Mouse (Mus musculus) right cerebral cortex, postnatal 25 days (tissue): Measurements from ENCODE around the gene Msantd2.

Experiments used
- DNase-seq: peaks from one replicate; pipeline ENCODE4 v3.0.0; 2022

The Msantd2 gene

DNA sequence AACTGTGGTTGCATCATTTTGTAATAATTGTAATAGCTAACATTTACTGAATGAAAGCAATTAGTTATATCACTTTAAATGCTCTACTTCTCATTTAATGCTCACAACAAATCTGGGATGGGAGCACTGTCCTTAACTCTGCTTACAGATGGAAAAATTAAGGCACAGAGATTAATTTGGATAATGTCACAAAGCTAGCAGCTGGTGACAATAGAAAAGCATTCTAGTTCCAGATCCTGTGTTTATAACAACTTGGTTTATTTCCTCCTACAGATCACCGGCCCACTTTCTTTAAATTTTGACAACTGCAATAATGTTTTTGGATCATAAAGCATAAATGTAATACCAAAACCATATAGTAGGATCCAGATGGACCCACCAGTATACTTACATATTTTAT lies 16.9 kb downstream of the Msantd2 start:
- DNase-seq, result no peak

DNA sequence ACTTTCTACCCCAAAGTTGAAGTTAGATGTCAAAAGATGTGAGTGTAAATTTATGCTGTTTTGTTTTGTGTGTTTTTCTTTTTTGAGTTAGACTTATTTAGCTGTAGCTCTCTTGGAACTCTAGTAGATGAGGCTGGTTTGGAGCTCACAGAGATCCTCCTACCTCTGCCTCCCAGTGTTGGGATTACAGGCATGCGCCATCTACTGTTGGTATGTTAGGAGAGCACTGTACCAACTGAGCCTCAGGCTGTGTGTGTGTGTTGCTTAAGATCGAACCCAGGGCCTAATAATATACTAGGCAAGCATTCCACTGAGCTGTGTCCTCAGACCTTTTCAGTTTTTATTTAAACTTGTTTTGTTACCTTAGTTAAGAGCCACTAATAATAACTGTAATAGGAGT lies 23.0 kb downstream of the Msantd2 start:
- no peak for DNase-seq

DNA sequence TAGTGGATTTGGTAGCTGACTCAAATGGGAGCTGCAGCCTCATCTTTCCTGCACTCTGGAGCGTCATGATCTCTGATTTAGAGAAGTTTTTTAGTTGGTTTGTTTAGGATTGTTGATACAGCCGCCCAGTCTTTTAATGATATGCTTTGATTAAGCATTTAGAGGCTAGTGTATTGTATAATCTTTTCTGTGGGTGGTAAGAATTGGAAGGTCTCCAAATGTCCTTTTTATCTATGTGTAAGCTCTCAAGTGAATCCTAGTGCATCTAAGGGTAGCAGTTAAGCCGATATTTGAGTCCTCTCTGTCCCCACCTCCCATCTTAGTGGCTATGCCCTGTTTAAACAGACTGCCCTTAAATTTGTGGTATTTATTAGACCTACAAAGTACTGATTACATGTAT lies 25.3 kb downstream of the Msantd2 start:
- DNase-seq, result no peak

DNA sequence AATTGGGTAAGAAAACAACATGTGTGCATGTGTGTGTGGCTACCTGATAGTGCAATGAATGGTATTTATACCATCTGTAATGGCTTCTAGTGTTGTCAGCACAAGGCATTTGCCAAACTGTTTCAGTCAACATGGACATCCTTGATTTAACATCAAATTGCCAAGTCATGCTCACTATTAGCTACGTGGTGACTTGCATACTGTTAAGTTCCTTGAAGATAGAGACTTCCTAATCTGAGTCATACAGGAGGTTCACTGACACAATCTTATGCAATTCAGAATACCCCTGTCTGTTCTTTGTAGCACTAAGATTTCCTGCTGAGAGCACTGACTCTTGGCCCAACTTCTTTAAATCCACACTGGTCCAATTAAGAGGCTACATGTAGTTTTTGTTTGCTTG lies 28.3 kb downstream of the Msantd2 start:
- no peak for DNase-seq

DNA sequence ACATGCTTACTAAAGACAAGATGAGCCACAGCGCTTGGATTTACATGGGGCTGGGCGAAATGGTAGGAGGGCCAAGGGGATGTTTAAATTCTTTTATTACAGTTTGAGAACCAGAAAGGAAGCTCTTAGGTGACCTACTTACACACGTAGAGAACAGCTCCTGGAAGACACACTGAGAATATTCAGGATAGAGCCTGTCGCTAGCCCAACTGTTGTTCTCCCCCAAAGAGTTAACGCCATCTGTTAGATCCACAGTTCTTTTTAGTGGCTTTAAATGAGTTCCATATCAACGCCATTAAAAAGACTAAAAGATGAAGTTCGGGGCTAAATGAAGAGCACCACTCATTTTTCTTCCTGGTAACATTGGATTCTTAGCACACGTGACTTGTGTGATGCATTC lies 29.9 kb downstream of the Msantd2 start:
- no peak for DNase-seq

DNA sequence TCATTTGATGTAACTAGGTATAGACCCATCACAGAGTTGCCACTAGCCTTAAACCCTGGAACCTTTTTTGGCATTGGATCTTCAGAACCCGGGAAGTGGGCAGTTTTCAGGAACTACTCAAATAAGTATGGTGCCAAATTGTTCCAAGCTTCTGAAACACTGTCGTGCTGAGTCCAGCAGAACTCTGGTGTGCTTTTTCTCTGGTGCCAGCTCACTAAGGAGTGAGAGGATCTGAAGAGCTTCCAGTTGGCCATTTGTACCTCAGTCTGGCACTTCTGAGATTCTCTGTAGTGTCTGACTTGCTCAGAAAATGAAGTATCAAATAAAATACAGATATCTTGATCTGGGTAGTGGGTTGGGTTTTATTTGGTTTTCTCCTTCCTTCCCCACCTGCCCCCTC lies 30.9 kb downstream of the Msantd2 start:
- DNase-seq, result no peak

DNA sequence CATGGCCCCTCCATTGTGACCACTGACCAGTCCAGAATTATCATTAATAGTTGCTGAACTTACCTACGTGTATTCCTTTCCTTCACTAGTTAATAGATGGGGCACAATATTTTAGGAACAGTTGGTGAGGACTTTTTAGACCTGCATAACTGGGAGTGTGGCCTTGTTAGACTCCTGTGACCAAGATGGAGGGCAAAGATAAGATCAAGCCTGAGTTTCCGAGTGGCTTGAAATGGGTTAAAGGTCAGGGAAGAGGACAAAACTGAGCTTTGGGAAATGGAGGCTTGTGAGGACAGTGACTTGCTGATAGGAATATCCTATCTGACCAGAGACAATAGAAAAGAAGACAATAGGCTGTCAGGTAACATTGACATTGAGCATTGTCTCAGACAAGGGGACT lies 36.3 kb downstream of the Msantd2 start:
- no peak for DNase-seq

DNA sequence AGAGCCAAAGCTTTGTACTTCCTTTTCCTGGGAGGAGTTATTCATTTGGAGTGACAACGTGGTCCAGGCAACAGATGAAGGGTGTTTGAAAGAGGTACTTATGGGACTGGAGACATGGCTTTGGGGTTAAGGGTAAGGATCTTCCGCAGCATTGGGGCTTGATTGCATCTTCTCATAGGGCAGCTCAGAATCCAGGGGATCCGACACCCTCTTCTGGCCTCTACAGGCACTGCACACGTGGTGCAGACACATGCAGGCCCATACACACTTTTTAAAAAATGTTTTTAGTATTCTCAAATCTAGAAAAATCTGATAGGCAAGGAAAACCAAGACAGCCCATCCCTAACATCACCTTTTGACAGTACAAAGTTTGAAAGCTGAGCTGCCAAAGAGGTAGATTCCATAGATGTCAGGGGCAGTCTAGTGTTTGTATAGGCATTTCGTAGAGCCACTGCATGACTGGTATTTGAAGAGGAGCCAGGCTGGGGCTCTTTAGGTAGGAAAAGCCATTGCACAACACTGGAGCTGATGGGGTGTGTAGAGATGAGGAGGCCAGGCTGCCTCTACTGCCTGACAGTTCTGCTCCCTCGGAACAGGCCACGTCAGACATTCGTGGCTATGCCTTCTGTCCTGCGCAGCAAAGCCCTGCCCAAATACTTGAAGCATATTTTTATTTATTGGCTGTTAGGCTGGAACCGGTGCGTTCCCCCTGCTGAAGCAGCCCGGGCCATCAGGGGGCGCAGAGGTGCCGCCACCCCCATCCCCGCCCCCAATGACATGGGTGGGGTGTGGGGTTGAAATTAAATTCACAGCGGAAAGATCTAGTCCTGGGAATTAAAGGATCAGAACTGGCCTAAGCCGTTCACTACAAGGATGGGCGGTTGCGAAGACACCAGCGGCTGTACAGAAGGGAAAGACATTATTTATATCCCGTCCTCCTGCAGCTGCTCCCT lies 37.6 kb downstream of the Msantd2 start:
- no peak for DNase-seq

DNA sequence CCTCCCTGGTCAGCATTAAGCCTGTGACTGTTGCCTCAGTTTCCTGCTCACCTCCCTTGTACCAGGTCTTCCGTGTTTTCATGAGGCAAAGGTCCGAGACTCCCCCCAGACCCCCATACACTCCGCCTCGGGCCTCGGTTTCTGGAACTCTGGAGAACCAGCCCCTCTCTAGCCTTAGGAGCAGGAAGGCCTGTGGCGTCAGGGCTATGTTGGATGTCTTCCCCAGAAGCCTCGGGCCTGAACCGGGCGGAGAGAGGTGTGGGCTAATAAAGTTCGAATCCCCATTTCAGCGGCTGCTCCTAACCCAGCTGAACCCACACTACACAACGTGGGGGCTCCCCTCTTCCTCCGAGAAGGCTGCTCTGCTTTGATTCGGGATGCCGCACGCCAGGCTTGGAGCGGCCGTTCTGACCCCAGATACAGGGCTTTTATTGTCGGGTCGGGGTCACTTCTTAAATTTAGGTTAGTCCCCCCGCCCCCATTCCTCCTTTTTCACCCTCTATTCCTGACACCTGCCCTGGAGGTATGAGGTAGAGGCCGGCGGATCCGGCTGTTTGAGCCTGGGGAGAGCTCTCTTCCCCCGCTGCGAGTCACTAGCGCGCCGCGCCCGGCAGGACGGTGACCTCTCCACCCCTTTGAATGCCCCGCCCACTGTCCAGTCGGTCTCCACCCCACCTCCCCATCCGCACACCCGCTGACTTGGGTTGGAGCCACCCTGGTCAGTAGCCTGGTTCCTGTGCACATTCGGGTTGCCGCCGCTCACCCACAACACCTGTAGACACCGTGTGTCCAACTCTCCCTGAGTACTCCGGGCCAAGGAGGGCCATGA lies 38.5 kb downstream of the Msantd2 start, which contains the start of gene Esam:
TSS of gene Esam (plus strand) at position 683 of the 829 bp plus-strand sequence.
- DNase-seq, result no peak

DNA sequence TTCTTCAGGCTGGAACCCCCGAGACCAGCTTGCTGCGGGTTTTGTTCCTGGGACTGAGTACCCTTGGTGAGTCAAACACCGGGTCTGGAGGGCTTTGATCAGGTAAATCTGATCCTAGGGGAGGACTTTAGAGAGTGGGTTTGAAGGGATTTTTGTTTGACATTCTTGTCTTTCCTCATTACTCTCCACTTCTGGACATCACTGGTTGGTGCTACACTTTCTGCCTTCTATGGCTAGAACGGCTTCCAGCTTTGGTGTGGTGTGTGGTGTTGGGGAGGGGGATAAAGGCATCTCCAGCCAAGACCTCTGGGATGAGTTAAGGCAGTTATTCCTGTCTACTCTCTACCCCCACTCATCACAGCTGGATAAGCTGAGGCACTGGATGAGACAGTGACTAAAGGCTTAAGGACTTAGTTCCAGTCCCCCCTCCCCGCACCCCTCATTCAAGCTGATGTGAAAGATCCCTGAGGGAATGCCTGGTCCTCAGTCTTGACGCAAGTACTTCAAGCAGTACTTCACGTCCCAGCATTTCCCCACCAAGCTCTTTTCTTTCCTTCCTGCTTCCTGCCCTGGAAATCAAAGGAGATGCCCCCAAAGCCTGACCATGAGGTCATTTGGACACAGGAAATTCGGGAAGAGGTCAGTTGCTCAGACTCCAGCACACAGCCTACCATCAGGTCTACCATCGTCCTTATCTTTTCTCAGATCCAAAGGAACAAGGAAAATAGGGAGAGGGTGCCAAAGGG lies 39.3 kb downstream of the Msantd2 start:
- no peak for DNase-seq

DNA sequence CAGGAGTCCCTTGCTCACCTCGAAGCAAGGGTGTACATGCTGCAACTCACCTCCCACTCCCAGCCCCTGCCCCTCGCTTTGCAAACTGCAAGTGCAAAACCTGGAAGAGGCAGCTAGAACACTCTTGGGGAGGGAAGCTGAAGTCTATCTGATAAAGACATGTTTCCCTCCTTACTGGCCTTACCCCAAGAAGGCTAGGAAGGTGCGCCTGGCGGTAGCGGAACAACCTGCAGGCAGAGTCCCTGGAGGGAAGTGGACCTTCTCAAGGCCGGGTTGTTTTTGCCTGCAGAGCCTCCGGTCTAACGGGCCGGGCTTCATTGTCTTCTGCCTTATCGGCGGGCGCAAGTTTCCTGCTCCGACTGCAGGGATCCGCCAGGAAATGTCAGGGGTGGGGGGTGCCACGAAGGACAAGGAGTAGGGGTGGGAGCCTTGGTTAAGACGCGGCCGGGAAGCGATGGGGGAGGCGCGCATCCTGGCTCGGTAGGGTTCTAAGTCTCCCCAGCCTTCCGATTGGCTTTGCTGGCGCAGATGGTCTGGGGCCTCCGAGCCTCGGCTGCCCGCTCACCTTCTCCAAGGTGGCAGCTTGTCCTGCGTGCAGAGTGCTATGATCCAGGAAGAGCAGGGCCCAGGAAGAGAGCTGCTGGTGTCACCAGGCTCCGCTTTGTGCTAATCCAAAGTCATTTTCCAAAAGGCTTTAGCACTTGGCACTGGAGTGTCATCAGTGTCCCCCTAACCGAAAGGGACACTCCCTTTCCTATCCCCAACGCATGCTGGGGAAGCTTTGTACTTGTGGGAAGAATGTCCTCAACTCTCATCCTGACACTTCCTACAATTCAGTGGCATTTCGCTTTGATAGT lies 41.1 kb downstream of the Msantd2 start:
- DNase-seq, result no peak

DNA sequence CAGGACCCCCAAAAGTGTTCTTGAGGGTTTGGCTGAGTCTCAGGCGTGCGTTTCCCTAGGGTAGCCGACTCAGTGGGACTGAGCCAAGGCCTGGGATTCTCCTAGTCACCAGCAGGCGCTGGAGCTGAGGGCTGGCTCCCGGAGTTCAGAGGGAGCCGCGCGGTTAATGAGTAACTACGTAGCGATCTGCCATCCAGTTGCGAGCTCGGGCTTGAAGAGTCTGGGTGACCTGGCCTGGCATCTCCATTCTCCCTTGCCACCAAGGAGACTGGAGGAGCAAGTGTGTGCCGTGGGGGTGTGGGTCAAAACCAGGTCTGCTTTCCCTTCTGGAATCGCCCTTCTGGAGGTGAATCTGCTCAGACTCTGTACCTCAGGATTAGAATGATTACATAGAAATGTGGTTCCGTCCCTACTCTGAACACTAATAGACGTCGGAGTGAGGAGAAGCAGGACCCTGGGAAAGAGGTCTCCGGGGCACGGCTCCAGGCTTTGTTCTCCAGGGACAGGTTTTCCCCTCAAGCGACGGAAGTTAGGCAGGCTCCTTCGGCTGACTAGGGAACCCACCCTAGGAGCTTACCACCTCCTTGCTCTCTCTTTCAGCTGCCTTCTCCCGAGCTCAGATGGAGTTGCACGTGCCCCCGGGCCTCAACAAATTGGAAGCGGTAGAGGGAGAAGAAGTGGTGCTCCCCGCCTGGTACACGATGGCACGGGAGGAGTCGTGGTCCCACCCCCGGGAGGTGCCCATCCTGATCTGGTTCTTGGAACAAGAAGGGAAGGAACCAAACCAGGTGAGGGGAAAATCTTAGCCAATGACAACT lies 42.0 kb downstream of the Msantd2 start:
- no peak for DNase-seq

DNA sequence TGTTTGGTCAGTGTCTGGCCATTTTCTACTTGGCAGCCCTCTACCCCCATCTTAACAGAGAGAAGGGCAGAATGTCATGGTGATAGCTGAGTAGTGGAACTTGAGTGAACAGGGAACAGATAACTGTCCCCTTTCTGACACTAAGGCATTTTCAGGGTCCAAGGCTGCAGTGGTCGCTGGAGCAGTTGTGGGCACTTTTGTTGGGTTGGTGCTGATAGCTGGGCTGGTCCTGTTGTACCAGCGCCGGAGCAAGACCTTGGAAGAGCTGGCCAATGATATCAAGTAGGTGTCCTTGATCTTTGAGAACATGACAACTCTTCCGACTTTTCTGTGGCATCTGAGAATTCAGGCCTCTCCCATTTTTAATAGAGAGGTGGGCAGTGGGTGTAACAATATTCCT lies 47.7 kb downstream of the Msantd2 start:
- DNase-seq, result no peak

DNA sequence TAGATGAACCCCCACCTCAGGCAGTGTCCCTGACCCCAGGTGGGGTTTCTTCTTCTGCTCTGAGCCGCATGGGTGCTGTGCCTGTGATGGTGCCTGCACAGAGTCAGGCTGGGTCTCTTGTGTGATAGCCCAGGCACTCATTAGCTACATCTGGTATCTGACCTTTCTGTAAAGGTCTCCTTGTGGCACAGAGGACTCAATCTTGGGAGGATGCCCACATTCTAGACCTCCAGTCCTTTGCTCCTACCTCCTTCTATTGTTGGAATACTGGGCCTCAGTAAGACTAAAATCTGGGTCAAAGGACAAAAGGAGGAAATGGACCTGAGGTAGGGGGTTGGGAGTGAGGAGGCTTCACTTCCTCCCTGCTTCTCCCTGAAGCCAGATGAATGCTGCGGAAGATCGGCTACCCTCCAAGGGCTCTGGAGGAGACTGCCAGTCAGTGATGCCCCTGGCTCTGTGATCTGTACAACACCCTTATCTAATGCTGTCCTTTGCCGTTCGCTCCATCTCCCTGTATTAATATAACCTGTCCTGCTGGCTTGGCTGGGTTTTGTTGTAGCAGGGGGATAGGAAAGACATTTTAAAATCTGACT lies 48.6 kb downstream of the Msantd2 start:
- no peak for DNase-seq

DNA sequence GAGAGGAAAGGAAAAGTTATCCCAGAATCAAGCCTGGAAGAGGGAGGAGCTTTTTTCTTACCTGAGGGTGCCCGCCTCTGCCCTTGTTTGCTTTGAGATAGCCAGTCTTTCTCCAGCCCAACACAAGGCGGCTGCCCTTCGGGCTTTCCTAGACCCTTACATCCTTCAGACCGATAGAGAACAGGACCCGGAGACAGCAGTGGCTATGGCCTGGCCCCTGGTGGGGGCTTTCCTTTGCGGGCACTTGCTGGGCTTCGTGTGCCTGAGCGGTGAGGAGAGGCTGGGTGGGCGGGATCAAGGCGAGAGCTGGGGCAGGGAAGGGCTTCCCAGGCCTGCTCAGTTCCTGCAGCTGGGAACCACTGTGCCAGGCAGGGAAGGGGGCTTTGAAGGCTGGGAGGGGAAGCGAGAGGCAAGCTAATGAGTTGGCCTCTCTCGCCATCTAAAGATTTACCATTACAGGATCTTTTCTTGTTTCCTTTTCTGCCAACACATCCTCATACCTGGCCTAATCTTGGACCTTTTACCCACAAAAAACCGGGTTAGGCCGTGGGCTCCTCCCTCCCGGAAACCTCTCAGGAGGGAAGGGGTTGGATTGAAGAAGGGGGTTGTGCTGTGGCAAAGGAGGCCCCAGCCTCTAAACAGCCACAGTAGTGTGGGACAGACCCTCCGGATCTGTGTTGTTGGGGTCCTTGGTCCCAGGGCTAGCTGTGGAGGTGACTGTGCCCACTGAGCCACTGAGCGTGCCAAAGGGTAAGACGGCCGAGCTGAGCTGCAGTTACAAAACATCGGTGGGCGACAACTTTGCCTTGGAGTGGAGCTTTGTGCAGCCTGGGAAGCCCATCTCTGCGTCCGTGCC lies 50.3 kb downstream of the Msantd2 start, which contains the start of gene Vsig2:
TSS of gene Vsig2 (plus strand) at position 86 of the 856 bp plus-strand sequence.
- no peak for DNase-seq

DNA sequence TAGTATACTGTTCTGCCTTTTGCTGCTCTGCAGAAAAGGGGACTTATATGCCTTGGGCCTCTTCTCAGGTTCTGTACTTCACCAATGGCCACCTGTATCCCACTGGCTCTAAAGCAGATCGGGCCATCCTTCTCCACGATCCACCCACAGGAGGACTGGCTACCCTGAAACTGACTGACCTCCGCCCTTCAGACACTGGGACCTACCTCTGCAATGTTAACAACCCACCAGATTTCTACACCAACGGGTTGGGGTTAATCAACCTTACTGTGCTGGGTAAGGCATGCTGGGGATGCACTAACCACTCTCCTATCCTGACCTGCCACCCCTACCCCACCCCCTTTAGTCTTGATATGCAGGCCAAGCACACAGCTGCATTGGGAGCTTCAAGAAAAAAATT lies 51.1 kb downstream of the Msantd2 start:
- no peak for DNase-seq

DNA sequence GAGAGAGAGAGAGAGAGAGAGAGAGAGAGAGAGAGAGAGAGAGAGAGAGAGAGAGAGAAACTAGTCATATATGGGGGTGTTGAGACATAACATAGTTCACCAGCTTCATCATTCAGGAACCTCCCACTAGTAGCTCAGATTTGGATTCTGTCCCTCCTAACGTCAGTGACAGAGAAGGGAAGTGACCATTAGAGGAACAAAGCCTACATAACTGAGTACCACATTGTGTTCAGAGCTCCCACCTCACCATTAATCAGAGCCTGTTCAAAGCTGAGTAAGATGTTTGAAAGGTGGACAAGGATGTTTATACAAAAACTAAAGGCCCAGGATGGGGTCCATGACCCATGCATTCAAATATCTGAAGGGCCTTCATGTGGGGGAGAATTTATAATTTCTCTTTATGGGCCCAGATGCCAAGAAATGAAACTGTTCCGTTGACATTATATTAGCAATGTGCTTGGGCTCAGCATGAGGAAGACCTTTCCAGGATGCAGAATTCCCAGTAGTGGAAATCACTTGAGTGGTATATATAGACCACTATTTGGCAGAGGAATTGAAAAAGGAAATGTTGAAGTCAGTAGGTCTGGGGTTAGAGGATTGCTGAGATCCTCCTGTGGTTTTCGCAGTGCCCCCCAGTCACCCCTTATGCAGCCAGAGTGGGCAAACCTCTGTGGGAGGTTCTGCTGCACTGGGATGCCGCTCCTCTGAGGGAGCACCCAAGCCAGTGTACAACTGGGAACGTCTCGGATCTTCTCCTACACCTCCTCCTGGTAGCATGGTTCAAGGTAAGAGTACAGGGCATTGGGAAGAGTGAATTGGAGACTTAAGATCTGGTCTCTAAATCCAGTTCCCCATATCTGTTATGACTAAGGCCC lies 51.8 kb downstream of the Msantd2 start:
- no peak for DNase-seq

DNA sequence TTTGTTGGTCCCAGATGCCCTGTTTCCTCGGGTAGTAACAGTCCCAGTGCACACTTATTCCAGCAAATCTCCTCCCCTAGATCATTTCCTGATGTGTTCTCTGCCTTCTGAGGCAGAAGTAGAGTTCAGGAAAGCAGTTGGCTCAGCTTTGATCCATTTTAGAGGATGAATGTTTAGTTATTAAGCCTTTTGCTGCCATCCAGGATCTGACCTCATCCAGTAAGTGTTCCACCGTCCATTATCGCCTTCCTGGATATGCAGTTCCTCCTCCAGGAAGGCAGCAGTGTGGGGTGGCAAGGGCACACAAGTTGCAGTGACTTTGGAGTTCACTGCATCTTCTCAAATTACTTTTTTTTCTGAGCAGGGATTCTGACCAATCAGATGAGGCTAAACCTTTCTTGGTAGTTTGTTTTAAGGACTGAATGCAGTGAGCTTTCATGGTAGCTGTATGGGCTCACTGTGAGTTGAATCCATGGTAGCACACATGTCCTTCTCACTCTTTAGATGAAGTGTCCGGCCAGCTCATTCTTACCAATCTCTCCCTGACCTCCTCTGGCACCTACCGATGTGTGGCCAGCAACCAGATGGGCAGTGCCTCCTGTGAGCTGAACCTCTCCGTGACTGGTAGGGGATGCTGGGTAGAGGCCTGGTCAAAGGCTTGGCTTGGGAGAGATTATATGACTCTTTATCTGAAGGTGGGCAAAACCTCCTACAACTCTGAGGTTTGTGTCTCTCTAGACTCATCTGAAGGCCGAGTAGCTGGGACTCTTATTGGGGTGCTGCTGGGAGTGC lies 52.9 kb downstream of the Msantd2 start:
- no peak for DNase-seq
